Mouse (Mus musculus) E14TG2a.4 (cell line): ENCODE measurements around the gene Gm8104.
"Not testable (repeated sequence)": the region's sequence is repeated elsewhere in the genome, so short reads cannot be mapped to it uniquely, and the experiment has no call there.

Source experiments
- H3K27me3 ChIP-seq: 2 replicates; pipeline ENCODE4 v1.6.1; 2014; ENCODE audit warnings: low read length, control low read depth; ENCODE audit not compliant: insufficient read depth
- H3K36me3 ChIP-seq: 2 replicates; pipeline ENCODE4 v1.6.1; 2014; ENCODE audit warnings: low read length, control low read depth; ENCODE audit not compliant: insufficient read depth
- H3K4me1 ChIP-seq: replicated peaks from 2 replicates; pipeline ENCODE4 v1.6.1; 2014; ENCODE audit warnings: low read depth, low read length, control low read depth
- H3K4me3 ChIP-seq: replicated peaks from 2 replicates; pipeline ENCODE4 v1.5.1; 2014; ENCODE audit warnings: mild to moderate bottlenecking, low read length
- H3K9me3 ChIP-seq: 2 replicates; pipeline ENCODE4 v1.6.1; 2014; ENCODE audit warnings: low read length, control low read depth

The Gm8104 gene

DNA sequence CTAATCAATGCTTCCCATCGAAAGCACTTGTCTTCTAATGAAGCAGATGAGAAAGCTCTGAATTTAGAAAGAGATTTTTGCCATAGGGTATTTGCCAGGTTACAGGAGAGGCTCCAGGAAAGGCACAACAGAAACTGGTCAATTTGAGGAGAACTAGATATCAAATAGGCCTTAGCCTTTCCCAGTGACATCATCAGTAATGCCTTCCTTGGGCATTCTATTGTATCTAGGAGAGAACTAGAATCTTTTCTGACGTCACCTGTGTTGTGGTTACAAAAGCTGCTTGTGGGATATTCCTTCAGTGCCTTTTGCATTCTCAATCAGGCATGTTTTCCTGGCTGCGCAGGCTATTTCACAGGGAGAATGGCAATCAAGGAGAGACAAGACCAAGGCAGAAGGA is at the start of gene Gm8104:
Gene Gm8104, plus strand, starts transcription at position 301 of the 400 bp plus-strand sequence.
- not testable (repeated sequence) for H3K9me3 ChIP-seq, H3K4me3 ChIP-seq, H3K36me3 ChIP-seq, H3K4me1 ChIP-seq, H3K27me3 ChIP-seq

GRCm38 (mm10) chr14:43058063-43058462 is 42.3 kb upstream of the Gm8104 start:
- not testable (repeated sequence) for H3K27me3 ChIP-seq, H3K4me1 ChIP-seq

GRCm38 (mm10) chr14:43060179-43060578 is 40.2 kb upstream of the Gm8104 start:
- not testable (repeated sequence) for H3K4me3 ChIP-seq, H3K9me3 ChIP-seq, H3K36me3 ChIP-seq, H3K27me3 ChIP-seq, H3K4me1 ChIP-seq

More at GRCm38 (mm10) chr14:43058063-43058462, 42.3 kb upstream of the Gm8104 start:
- H3K9me3 ChIP-seq, H3K36me3 ChIP-seq, H3K4me3 ChIP-seq: not testable (repeated sequence)

- not testable (repeated sequence) for H3K36me3 ChIP-seq, H3K4me3 ChIP-seq, H3K4me1 ChIP-seq, H3K27me3 ChIP-seq, H3K9me3 ChIP-seq
These were observed 23.9 kb upstream of the Gm8104 start, which contains the start of gene Gm8094 for GRCm38 (mm10) chr14:43076543-43076942. TSS of gene Gm8094 (minus strand) at chr14:43076643.

DNA sequence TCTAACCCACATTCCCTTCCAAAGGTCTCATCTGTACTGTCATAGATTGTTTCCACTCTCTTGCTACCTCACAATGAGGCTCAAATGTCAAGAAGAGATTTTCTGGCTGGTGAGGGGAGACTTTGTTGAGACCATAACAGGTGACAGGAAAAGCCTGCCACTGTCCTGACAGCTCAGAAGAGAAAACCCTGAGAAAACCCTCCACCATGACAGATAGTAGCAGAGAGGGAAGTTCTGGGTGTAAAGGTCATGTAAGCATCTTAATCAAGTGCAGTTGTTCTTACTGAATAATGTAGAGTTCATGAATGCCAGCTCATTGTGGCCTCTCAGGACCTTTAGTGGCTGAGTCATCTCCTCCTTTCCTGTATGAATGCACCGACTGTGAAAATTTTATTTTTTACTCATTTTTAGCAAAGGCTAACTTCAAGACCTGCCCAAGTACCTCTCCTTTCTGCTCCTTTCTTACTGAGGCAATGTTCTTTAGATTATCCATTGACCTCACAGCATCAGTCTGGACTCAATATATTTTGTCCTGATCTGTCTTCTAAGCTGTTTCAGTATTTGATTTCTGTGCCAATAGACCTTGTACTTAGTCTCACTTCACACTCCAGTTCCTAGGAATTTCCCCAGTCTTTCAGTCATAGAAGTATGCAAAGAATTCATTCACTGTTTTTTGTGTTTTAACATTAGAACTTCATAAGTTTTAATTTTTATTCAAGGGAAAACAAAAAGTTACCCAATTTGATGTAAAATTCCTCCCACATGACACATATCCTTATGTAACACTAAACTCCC is 15.3 kb upstream of the Gm8104 start:
- H3K9me3 ChIP-seq, H3K4me1 ChIP-seq, H3K4me3 ChIP-seq, H3K27me3 ChIP-seq, H3K36me3 ChIP-seq: not testable (repeated sequence)

DNA sequence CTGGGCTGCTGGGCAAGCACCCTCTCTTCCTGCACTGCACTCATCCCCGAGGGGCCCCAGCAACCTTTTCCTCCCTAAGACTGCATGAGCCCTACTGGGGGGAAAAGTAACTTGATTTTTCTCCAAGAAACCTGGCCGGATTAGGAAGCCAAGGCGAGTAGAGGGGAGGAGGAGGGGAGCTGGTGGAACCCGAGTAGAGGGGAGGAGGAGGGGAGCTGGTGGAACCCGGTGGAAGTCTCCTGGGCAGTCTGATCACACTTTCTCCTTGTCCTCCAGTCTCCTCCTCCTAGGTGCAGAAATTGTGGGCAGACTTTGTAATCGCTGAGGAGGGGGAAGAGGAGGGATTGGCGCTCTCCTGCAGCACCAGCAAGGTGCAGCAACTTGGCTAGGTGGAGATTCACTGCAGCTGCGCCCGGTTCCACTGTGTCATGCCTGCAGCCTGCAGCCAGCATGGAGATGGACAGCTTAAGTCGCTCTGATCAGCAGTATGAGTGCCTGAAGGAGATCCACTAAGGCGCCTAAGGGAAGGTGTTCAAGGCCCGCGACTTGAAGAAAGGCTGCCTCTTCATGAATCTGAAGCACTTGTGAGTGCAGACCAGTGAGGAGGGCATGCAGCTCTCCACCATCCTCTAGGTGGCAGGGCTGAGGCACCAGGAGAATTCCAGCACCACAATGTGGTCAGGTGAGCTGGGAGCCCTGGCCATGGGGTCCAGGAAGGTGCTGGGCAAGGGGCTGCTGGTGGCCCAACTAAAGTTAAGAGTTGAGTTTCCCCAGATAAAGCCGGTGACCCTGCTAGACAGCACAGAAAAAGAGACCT is 11.1 kb upstream of the Gm8104 start:
- H3K27me3 ChIP-seq, H3K4me3 ChIP-seq, H3K4me1 ChIP-seq, H3K9me3 ChIP-seq, H3K36me3 ChIP-seq: not testable (repeated sequence)

- H3K9me3 ChIP-seq, H3K4me1 ChIP-seq: not testable (repeated sequence)
These were observed 19.3 kb downstream of the Gm8104 start for GRCm38 (mm10) chr14:43119673-43120072.

DNA sequence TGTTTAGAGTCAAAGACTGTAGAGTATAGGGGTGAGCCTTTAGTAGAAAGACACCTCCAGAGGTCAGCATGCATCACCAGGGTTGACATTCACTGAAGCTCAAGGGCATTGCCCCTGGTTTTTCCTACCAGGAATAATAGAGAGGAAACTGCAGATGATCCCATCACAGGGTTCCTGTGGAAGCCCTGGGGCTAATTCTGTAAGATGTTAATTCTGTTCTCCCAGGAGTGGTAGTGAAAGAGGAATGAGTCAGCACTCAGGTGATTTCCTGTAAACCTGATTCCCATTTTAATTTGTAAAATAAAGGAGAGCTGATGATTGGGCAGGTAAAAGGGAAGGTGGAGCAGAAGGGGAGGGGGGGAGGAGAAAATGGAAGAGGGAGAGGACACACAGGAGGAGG is 25.9 kb downstream of the Gm8104 start:
- not testable (repeated sequence) for H3K36me3 ChIP-seq, H3K4me1 ChIP-seq, H3K4me3 ChIP-seq, H3K9me3 ChIP-seq, H3K27me3 ChIP-seq

More at GRCm38 (mm10) chr14:43119673-43120072, 19.3 kb downstream of the Gm8104 start:
- not testable (repeated sequence) for H3K4me3 ChIP-seq, H3K27me3 ChIP-seq, H3K36me3 ChIP-seq
